Mouse (Mus musculus) gastrocnemius, adult 8-10 months (tissue): ENCODE measurements around the gene BC100530. TPM values are rescaled to one million over a fixed set of nuclear protein-coding genes. Genes with fewer than 3 reads are reported as not detected.
"Not testable (repeated sequence)": the region's sequence is repeated elsewhere in the genome, so short reads cannot be mapped to it uniquely, and the experiment has no call there.

Source experiments
- DNase-seq, 2 experiments: peaks; one replicate each; pipeline ENCODE4 v3.0.0; 2022; ENCODE audit warnings: low spot score in 2 of 2
- total RNA-seq, 4 experiments: library from RNA; stranded (reverse); gene quantifications; 2 replicates each; pipeline ENCODE4 v1.2.4; 2022

BC100530 gene
- not detected for total RNA-seq

DNA sequence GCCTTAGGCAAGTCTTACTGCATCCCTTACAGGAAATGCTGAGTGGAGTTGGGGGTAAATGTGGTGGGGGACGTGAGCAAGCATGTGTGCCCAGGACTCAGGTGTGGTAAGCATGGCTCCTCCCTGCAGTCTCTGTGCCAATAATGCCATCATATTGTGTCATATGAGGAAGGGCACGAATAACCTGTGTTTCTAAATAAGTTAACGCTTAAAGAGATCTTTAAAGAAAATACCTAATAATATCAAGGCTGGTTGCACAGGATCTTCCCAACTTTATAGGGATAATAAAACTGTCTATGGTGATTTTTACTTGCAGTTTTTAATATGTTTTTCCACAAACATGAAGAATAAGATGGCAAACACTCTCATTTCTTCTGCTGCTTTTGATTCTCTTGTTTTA is at the start of gene BC100530:
BC100530 (minus strand) TSS at position 101 of the 400 bp plus-strand sequence.
- DNase-seq, result not testable (repeated sequence)

DNA sequence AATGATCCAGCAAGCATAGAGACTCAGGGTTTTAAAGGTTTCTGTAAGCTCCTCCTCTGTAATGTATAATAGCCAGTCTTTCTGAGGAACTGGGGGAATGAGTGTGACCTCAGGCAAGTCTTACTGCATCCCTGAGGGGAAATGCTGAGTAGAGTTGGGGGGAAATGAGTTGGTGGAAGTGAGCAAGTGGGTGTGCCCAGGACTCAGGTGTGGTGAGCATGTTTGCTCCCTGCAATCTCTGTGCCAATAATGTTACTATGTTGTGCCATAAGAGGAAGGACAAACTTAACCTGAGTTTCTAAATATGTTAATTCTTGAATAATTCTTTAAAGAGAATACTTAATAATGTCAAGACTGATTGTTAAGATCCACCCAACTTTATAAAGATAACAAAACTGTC is 40.8 kb upstream of the BC100530 start, which contains the start of gene Stfa2:
Stfa2 (minus strand) TSS at position 101 of the 400 bp plus-strand sequence.
- no peak for DNase-seq

DNA sequence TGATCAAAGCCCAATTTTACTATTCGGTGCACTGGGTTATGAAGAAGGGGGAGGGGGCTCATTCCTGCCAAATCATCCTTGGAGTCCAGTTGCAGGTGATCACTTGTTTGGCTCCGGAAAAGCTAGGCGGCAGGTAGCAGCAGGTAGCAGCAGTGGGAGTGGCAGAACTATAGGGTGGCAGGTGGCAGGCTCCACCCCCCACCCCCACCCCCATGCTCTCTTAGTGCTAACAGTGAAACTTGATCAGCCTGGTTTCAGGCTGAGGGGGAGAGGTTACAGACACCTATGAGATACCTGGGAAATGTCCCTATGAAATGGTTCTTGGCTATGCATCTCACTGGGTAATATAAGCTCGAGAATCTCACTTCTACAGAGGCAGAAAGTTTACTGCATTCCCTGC is 21.5 kb upstream of the BC100530 start:
- DNase-seq, result no peak

DNA sequence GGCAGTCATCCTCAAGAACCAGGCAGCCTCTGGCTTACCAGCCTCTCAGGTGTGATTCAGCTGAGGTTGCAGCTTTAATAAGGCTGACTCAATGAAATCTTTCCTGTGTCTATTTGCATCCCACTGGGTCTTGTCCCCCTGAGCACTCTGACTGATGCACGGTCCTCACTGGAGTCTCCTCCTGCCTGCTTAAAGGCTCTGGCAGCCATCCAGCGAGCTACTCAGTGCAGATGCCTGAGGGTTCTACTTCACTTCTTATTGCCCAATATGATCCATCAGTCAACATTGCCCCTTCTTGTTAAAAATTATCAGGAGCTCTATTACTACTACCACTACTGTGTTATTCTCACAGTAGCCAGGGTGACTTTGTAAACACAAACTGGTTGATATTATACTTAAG is 30.4 kb downstream of the BC100530 start:
- no peak for DNase-seq

DNA sequence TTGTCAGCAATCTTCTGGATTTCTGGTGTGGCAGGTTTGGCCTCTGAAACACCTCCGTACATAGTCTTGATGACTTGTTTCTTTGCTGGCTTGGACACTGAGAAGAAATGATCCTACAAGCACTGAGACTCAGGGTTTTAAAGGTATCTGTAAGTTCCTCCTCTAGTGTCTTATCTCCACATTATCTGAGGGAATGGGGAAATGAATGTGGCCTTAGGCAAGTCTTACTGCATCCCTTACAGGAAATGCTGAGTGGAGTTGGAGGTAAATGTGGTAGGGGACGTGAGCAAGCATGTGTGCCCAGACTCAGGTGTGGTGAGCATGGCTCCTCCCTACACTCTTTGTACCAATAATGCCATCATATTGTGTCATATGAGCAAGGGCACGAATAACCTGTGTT is 33.3 kb downstream of the BC100530 start, which contains the start of gene BC117090:
BC117090 (minus strand) TSS at position 101 of the 400 bp plus-strand sequence.
- DNase-seq, result no peak

DNA sequence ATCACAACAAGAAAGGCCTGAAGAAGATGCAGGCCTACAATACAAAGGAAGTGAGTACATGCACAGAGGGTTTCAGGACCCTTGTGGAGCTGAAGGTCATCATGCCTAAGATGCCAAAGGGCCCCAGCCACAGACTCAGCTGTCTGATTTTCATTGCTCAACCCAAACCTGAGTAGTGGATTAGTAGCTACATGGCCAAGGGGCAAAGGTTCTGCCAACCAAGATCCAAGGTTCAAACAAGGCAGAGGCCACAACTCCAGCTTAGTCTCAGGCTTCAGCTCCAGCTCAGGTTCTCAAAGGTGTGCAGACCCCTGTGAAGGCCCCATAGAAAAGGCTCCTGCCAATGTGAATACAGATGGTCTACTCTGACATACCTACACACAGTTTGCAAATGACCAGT is 48.3 kb downstream of the BC100530 start:
- DNase-seq, result no peak

DNA sequence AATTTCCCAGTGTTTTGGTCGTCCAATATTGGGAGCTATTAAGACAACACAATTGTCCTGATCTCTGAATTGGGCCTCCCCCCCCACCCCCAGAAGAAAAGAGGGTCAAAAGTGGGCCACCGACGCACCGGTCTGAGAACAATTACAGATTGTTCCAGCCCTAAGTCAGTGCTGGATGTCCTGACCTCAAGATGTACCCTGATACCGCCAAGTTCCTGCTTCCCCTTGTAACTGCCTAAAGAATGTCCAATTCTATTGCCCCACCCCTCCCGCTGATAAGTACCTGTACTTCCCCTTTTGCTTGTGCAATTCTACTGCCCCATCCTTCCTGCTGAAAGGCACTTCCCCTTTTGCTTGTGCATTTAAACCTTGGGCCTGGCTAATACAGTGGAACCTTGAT is 51.4 kb downstream of the BC100530 start:
- DNase-seq, result not testable (repeated sequence)

Other genes with a start within 250 kb of the BC100530 start
- gene Csta1, start 236.5 kb downstream of the BC100530 start, total RNA-seq, result not detected
- not detected for gene Stfa2l1, start 210.9 kb downstream of the BC100530 start, total RNA-seq
- not detected for gene Gm5483, start 183.5 kb downstream of the BC100530 start, total RNA-seq
- gene Gm5416, start 157.3 kb downstream of the BC100530 start, total RNA-seq, result not detected
- gene 2010005H15Rik, start 146.3 kb downstream of the BC100530 start, total RNA-seq, result not detected
- gene Stfa1, start 90.8 kb downstream of the BC100530 start, total RNA-seq, result not detected
- not detected for gene BC117090, start 33.4 kb downstream of the BC100530 start, total RNA-seq
- not detected for gene Stfa2, start 40.7 kb upstream of the BC100530 start, total RNA-seq
- gene Stfa3, start 87.6 kb upstream of the BC100530 start, total RNA-seq, result not detected
- gene Casr, start 194.4 kb upstream of the BC100530 start, total RNA-seq, result 1 to 10 TPM; 5.7 to 9.3 (median 7.6) TPM